Mouse (Mus musculus): Measurements from ENCODE around the gene Cacfd1.
A peak's percentile ranks its signal among the peaks of the same experiment; 100 is the strongest.

The Cacfd1 gene

GRCm38 (mm10) chr2:27026857-27027617 lies 17.3 kb downstream of the Cacfd1 start:
- no peak for DNase-seq (ENCODE audit: low spot score)

GRCm38 (mm10) chr2:27027618-27028436 lies 18.1 kb downstream of the Cacfd1 start, which contains the start of gene Slc2a6:
Gene Slc2a6, minus strand, starts transcription at chr2:27027998.
- DNase-seq (ENCODE audit: low spot score): peak; percentile 76

GRCm38 (mm10) chr2:27028437-27029015 lies 18.8 kb downstream of the Cacfd1 start:
- DNase-seq (ENCODE audit: low spot score): no peak

DNA sequence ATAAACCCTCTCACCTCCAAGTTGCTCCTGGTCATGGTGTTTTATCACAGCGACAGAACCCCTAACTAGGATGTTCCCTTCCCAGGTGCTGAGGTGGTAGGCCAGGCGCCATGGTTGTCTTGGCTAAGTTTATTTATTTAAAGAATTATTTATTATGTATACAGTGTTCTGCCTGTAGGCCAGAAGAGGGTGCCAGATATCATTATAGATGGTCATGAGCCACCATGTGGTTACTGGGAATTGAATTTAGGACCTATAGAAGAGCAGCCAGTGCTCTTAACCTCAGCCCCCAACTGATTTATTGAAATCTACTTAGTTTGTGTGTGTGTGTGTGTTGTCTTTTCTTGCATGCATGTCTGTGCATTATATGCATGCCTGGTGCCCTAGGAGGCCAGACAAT lies 22.6 kb downstream of the Cacfd1 start:
- DNase-seq (ENCODE audit: low spot score): no peak

GRCm38 (mm10) chr2:27036003-27036402 lies 26.3 kb downstream of the Cacfd1 start:
- no peak for DNase-seq (ENCODE audit: low spot score)

GRCm38 (mm10) chr2:27037008-27037407 lies 27.3 kb downstream of the Cacfd1 start:
- no peak for DNase-seq (ENCODE audit: low spot score)

DNA sequence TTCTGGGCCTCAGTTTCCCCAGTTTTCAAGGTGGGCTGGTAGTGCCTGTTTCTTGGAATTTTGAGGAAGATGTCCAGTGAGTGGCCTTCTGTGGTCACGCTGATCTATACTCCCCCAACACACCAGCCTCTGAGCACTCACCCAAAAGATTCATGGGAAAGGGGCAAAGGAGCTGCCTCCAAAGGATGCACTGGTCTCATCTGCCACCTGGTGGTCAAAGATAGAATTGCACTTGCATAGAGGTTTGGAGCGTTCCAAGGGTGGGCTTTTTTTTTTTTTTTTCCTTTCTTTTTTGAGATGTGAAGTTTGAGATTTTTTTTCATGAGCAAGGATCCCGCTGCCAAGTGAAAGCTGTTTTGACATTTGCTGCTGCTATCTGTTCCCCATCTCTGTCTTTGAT lies 28.9 kb downstream of the Cacfd1 start:
- DNase-seq (ENCODE audit: low spot score): peak; percentile 71

DNA sequence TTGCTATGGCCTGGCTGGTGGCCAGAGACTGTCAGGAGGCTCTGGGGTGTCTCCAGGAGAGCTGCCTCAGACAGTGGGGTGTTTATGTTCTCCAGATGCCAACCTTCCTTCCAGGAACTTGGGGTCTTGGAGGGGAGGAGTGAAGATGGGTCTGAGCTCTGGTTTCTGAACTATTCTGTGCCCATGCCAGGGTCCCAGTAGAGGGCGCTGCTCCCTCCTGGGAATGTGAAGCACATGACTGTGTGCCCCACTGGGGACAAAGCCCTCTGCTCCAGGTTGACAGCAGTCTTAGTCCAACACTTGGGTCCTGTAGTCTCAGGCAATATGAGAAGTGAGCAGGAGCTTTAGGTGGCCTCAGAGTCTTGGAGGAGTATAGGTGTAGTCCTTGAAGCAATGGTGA lies 29.6 kb downstream of the Cacfd1 start:
- DNase-seq (ENCODE audit: low spot score): no peak

DNA sequence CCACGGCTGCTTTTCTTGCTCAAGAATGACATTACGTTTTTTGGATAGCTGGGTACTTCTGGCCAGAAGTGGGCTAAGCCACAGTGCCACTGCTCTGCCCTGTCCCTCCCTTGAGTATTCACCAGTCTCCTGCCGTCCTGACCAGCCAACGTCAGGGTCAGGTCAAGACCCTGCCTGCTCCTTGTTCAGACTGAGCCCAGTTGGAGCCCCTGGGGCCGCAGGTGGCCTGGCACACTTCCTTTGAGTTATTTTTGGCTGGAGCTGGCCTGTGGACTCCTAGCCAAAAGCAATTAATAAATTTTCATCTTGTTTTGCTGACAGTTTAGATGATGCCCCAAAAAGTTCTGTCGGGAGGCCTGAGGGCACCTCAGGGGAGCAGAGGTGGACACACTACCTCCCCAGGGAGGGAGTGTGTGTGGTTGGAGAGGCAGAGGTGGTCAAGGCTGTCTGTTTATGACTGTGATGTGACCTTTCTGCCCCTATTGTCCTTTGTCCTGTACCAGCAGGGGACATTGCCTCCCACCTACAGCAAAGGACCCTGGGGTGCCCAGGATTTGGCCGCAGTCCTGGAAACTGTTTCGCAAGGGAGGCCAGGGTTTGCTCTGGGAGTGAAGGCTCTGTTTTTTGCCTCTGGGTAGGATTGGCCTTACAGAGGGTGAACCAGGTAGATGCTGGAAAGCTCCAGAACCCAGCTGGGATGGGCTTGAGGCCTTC lies 32.6 kb downstream of the Cacfd1 start:
- no peak for DNase-seq (ENCODE audit: low spot score)

DNA sequence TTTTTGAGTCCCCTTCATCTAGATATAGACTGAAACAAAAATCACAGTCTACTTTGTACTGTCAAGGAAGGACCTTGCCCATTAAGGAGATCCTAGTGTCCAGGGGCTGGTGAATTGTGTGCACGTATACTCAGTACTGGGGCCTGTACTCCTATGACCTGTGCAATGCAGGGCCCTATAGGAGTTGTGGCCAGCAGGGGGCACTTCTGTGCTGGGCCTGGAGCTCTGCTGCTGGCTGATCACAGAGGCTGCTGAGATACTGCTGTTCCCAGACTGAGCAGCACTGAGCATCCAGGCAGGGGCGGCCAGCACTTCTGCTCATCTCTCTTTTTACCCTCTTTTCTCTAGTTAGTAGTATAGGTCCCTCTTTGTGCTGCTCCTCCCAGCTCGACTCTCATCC lies 33.7 kb downstream of the Cacfd1 start:
- peak; percentile 73 for DNase-seq (ENCODE audit: low spot score)

DNA sequence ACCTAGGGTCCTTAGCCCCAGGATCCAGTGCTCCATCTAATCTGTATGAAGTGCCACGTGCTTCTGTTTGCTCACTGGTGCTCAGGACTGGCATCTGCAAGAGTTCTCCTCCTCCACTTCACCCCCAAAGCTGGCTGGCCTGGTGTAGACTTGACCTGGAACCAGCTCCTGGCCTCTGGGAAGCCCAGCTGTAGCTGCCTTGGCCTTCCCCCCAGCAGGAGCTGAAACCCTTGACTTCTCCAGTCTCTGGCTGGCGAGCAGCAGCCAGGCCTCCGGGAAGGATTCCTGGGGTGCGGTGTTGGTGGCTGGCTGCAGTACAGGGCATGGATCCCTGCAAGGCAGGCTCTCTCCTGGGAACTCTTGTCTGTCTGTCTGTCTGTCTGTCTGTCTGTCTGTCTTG lies 34.4 kb downstream of the Cacfd1 start:
- no peak for DNase-seq (ENCODE audit: low spot score)

DNA sequence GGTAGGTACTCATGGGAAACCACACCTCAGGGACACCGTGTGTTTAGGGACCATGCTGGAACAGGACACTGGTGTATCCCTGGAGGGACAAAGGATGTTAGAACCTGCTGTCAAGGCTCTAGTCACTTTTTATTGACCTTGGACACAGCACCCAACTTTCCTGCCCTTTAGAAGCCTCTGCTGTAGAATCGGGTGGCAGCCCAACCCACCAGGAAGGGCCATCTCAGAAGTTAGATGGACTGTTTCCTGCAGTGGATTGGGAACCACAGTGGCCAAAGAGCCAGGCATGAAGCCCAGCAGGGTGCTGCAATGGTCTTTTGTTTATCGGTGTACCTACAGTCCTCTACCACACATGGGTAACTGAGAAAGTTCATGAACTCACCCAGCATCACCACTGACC lies 34.9 kb downstream of the Cacfd1 start:
- DNase-seq (ENCODE audit: low spot score): no peak

DNA sequence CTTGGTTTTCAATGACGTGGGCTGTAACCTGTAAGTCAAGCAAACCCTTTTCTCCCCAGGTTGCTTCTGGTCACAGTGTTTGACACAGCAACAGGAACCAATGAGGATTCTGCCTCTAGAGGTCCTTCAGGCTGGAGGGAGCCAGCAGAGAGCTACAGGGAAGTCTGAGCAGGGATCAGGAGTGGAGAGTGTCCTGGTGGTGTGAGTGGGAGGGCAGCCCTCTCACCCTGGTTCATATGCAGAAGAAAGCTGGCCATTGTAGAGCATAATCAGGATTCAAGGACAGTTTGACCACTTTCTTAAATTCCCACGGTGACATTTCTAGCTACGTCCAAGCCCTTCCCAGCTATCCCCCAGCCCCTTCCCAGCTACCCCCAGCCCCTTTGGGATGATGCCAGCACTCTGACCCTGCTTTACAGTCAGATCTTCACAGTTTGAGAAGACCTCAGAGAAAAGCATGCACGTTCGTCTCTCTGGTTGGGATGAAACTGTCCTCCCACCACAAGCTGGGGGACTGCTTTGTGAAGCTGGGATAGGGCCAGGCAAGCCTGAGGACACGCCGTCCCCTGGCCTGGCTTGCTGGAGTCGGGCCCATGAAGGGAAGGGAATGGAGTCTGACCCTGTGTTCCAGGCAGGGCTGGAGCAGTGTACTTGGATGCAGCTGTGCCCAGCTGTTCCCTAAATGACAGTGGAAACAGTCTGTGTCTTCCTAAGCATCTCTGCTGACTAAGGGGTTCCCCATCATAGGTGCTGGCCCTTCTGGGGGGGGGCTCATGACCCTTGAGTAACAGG lies 36.4 kb downstream of the Cacfd1 start:
- DNase-seq (ENCODE audit: low spot score): peak; percentile 39

DNA sequence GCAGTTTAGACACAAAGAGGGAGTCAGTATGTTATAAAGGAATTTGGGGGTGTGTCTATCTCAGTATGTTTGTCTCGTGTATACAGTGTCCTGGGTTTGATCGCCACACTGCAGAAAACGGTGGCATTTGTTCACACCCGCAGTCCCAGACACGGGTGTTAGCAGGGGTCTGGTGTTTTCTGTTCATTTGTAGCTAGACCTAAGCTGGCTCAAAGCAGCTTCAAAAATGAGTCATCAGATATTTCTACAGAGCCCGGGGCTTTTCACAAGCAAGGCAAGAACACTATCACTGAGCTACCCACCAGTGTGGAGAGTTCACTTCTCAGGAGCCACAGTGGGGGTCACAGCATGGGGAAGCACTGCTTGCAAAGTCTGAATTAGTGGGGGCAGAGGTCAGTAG lies 39.7 kb downstream of the Cacfd1 start:
- DNase-seq (ENCODE audit: low spot score): no peak

DNA sequence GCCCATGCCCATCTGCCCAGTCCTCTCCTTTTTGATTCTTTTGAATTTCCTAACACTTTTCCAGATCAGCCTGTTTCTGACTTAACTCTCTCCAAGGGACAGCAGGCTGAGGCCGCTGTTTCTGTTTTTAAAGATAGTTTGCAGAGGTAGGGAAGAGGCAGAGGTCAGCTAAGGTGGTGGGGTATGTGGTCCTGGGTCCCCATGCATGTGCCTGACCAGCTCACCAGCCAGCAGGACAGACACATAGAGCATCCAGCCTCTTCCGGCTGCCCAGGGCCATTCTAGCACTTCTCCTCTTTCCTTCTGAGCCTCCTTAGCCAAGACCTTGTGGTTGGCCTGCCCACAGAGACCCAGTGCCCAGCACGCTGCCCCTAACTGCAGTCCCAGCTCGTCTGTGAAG lies 48.5 kb downstream of the Cacfd1 start:
- DNase-seq (ENCODE audit: low spot score): no peak

DNA sequence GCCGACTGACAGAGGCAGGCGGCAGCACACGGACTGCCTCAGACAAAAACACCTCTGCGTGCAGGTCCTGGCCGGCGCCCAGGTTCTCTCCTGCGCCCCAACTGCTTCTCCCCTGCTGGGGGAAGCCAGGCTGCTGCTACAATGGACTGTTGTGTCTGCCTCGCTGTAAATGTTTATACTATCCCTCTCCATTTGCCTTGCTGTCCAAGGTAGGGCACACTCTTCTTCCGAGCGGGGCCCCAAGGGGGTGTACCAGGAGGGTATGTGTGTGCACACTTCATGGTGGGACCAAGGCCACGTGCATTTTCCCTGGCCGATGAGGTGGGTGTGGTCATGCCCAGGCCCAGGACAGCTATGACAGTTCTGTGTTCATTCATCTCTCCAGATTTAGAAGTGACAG lies 49.0 kb downstream of the Cacfd1 start:
- DNase-seq (ENCODE audit: low spot score): no peak

DNA sequence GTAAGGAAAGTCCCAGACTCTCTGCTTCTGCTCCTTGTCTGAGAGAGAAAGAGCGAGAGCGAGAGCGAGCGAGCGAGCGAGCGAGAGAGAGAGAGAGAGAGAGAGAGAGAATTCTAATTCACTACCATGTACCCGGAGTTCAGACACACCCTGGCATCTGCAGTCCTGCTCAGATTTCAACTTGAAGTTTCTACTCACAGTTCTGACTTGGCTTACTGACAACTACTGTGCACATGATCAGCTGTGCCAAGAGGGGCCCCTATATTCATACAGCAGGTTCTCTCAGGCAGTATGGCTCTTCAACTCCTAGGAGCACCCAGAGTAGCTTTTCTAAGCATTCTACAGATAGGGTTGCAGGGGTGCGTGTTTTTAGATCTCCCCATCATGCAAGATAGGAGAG lies 49.5 kb downstream of the Cacfd1 start:
- no peak for DNase-seq (ENCODE audit: low spot score)

- no peak for DNase-seq (ENCODE audit: low spot score)
Observed at GRCm38 (mm10) chr2:27067124-27067523, 57.4 kb downstream of the Cacfd1 start.

DNA sequence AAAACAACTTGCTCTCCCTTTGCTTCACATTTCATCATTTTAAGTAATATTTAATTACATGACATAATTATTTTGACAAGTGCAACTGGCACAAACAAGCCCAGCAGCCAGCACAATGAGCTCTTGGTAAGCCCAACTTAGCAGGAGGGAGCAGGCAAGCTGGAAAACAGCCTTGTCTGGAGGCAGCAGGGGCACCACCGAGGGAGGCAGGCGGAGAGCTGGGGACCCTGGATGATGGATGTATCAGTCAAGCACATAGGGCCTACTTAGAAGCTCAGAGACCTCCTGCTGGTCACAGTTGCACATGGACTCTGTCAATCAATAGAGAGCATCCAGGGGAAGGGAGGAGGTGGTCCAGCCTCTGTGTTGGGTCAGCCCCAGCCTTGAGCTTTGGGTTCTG lies 58.3 kb downstream of the Cacfd1 start:
- DNase-seq (ENCODE audit: low spot score): no peak

GRCm38 (mm10) chr2:27069646-27070045 lies 59.9 kb downstream of the Cacfd1 start:
- no peak for DNase-seq (ENCODE audit: low spot score)

GRCm38 (mm10) chr2:27070247-27070813 lies 60.6 kb downstream of the Cacfd1 start:
- no peak for DNase-seq (ENCODE audit: low spot score)

All from urinary bladder, postnatal 25 days (tissue).